Mouse (Mus musculus) ZHBTc4 (cell line): ENCODE data around the gene Gbgt1.
"Not testable (repeated sequence)": the region's sequence is repeated elsewhere in the genome, so short reads cannot be mapped to it uniquely, and the experiment has no call there.

Experiments used
- DNase-seq: peaks from one replicate; pipeline ENCODE4 v3.0.0-alpha.2; 2011; ENCODE audit warnings: low read depth, low spot score

The Gbgt1 gene

GRCm38 (mm10) chr2:28498431-28498830, 1.7 kb downstream of the Gbgt1 start:
- no peak for DNase-seq

GRCm38 (mm10) chr2:28502987-28503386, 6.3 kb downstream of the Gbgt1 start:
- no peak for DNase-seq

- DNase-seq: no peak
Measured at GRCm38 (mm10) chr2:28504676-28505075, 8.0 kb downstream of the Gbgt1 start.

GRCm38 (mm10) chr2:28505795-28506194, 9.1 kb downstream of the Gbgt1 start, which contains the start of gene Gm10134:
Gene Gm10134 (plus strand): TSS chr2:28506095.
- DNase-seq: no peak

- peak; percentile 94 for DNase-seq
Measured at GRCm38 (mm10) chr2:28506291-28506690, 9.6 kb downstream of the Gbgt1 start.

- DNase-seq: not testable (repeated sequence)
Measured at GRCm38 (mm10) chr2:28511600-28511999, 14.9 kb downstream of the Gbgt1 start.

- DNase-seq: peak; percentile 64
Measured at GRCm38 (mm10) chr2:28512798-28513401, 16.2 kb downstream of the Gbgt1 start, which contains the start of gene Ralgds. Gene Ralgds (plus strand): TSS chr2:28513125.

GRCm38 (mm10) chr2:28513431-28514370, 17.0 kb downstream of the Gbgt1 start:
- peak; percentile 57 for DNase-seq

GRCm38 (mm10) chr2:28514489-28514888, 17.8 kb downstream of the Gbgt1 start:
- peak; percentile 94 for DNase-seq

- DNase-seq: peak; percentile 95
Measured at GRCm38 (mm10) chr2:28517206-28517909, 20.7 kb downstream of the Gbgt1 start.

- peak; percentile 65 for DNase-seq
Measured at GRCm38 (mm10) chr2:28518231-28518630, 21.5 kb downstream of the Gbgt1 start.

GRCm38 (mm10) chr2:28520581-28520980, 23.9 kb downstream of the Gbgt1 start:
- no peak for DNase-seq

- no peak for DNase-seq
Measured at GRCm38 (mm10) chr2:28521571-28522151, 25.0 kb downstream of the Gbgt1 start.

GRCm38 (mm10) chr2:28522166-28522565, 25.5 kb downstream of the Gbgt1 start:
- DNase-seq: no peak

- DNase-seq: peak; percentile 87
Measured at GRCm38 (mm10) chr2:28523643-28524117, 27.0 kb downstream of the Gbgt1 start.

GRCm38 (mm10) chr2:28524406-28524805, 27.7 kb downstream of the Gbgt1 start:
- no peak for DNase-seq

GRCm38 (mm10) chr2:28525219-28525942, 28.7 kb downstream of the Gbgt1 start:
- peak; percentile 85 for DNase-seq

GRCm38 (mm10) chr2:28525943-28526876, 29.5 kb downstream of the Gbgt1 start:
- DNase-seq: peak; percentile 67
